Mouse (Mus musculus) heart, embryonic 15.5 days (tissue): ENCODE data around the gene Defb19. TPM values are rescaled to one million over a fixed set of nuclear protein-coding genes. Genes with fewer than 3 reads are reported as not detected.

Source experiments
- ATAC-seq: fragments of 200-750 bp; cut with Nextera tagmentation; replicated peaks from 2 replicates; pipeline ENCODE4 v1.8.0; 2017; ENCODE audit warnings: low read depth, moderate TSS enrichment; ENCODE audit not compliant: insufficient number of reproducible peaks, insufficient read depth, low FRiP score
- H3K27ac ChIP-seq: fragments of 300-500 bp; sonication (generic); 2 replicates; pipeline ENCODE4 v1.5.1; 2015; ENCODE audit warnings: mild to moderate bottlenecking, inconsistent platforms
- H3K27me3 ChIP-seq: fragments of 300-500 bp; sonication (generic); 2 replicates; pipeline ENCODE4 v1.6.1; 2015; ENCODE audit warnings: inconsistent platforms
- H3K36me3 ChIP-seq: fragments of 300-500 bp; sonication (generic); 2 replicates; pipeline ENCODE4 v1.6.1; 2015; ENCODE audit warnings: mild to moderate bottlenecking, inconsistent platforms
- H3K4me1 ChIP-seq: fragments of 300-500 bp; sonication (generic); replicated peaks from 2 replicates; pipeline ENCODE4 v1.6.1; 2015; ENCODE audit warnings: inconsistent platforms
- H3K4me2 ChIP-seq: fragments of 300-500 bp; sonication (generic); 2 replicates; pipeline ENCODE4 v1.6.1; 2015; ENCODE audit warnings: inconsistent platforms, mild to moderate bottlenecking, moderate library complexity
- H3K4me3 ChIP-seq: fragments of 300-500 bp; sonication (generic); 2 replicates; pipeline ENCODE4 v1.5.1; 2015; ENCODE audit warnings: mild to moderate bottlenecking, inconsistent platforms
- H3K9ac ChIP-seq: fragments of 300-500 bp; sonication (generic); 2 replicates; pipeline ENCODE4 v1.6.1; 2015; ENCODE audit warnings: mild to moderate bottlenecking, inconsistent platforms
- H3K9me3 ChIP-seq: fragments of 300-500 bp; sonication (generic); replicated peaks from 2 replicates; pipeline ENCODE4 v1.6.1; 2016; ENCODE audit warnings: inconsistent platforms
- WGBS: fragments of 180-500 bp; shearing (Covaris S2); methylation state at CpG from one replicate; pipeline ENCODE4 v1.1.7; 2015; ENCODE audit warnings: mixed read lengths; 5-methylcytosine and 5-hydroxymethylcytosine counted together
- polyA plus RNA-seq: library from polyadenylated mRNA; unstranded; fragments of >200 nt; fragmentation: Nextera tagmentation; extraction: Ambion mirVana; gene quantifications from 2 replicates; pipeline ENCODE4 v1.2.1, GENCODE M21; 2015

Defb19 gene
- polyA plus RNA-seq, 1 experiment from 2014 or later: 0.88 TPM

- H3K27me3 ChIP-seq: no peaks in the 10 kb centered on the region
- H3K4me3 ChIP-seq: no peak overlapping the region
- WGBS: 55% methylated on average over 11 of the region's 11 CpGs
Observed at GRCm38 (mm10) chr2:152580612-152581011, 500 bp upstream of the Defb19 start.

GRCm38 (mm10) chr2:152573484-152573883 is 6.6 kb downstream of the Defb19 start:
- no peaks in the 10 kb centered on the region for H3K4me1 ChIP-seq
- WGBS: 68% methylated on average over 8 of the region's 8 CpGs
- H3K9me3 ChIP-seq: no peaks in the 10 kb centered on the region
- H3K27me3 ChIP-seq: 0 out of 2 replicates have a peak, but pooled peaks cover 4% of the 10 kb centered on the region
- no peak for ATAC-seq
- no peak overlapping the region for H3K27ac ChIP-seq
- H3K9ac ChIP-seq: no peak overlapping the region
- H3K4me2 ChIP-seq: no peak overlapping the region
- H3K4me3 ChIP-seq: no peak overlapping the region
- H3K36me3 ChIP-seq: no peaks in the 10 kb centered on the region

More at GRCm38 (mm10) chr2:152580612-152581011, 500 bp upstream of the Defb19 start:
- no peak for ATAC-seq
- Histone ChIP-seq H3K4me2 (no peak overlapping the region), H3K36me3 (no peaks in the 10 kb centered on the region), H3K4me1 (peaks cover 9% of the 10 kb centered on the region), H3K27ac (no peak overlapping the region), H3K9me3 (no peaks in the 10 kb centered on the region), H3K9ac (no peak overlapping the region)

GRCm38 (mm10) chr2:152572114-152572794 is 7.9 kb downstream of the Defb19 start, which contains the start of gene Defb21:
Defb21 (plus strand) TSS chr2:152572744.
- Histone ChIP-seq H3K9me3 (no peaks in the 10 kb centered on the region), H3K36me3 (no peaks in the 10 kb centered on the region), H3K4me3 (no peak within 1 kb of the TSS), H3K27ac (no peak within 1 kb of the TSS), H3K9ac (no peak within 1 kb of the TSS), H3K4me2 (no peak within 1 kb of the TSS), H3K27me3 (0 out of 2 replicates have a peak, but pooled peaks cover 4% of the 10 kb centered on the region), H3K4me1 (no peaks in the 10 kb centered on the region)
- ATAC-seq: no peak
- WGBS: 56% methylated on average over 11 of the region's 11 CpGs

- Histone ChIP-seq H3K4me3 (no peak overlapping the region), H3K27me3 (0 out of 2 replicates have a peak, but pooled peaks cover 4% of the 10 kb centered on the region), H3K4me1 (no peaks in the 10 kb centered on the region), H3K27ac (no peak overlapping the region), H3K4me2 (no peak overlapping the region), H3K9ac (no peak overlapping the region), H3K9me3 (no peaks in the 10 kb centered on the region), H3K36me3 (no peaks in the 10 kb centered on the region)
- ATAC-seq: no peak
- 72% methylated on average over 6 of the region's 6 CpGs for WGBS
Observed at GRCm38 (mm10) chr2:152570313-152570712, 9.8 kb downstream of the Defb19 start.

GRCm38 (mm10) chr2:152569881-152570280 is 10.2 kb downstream of the Defb19 start:
- ATAC-seq: no peak
- WGBS: 66% methylated on average over 4 of the region's 4 CpGs

GRCm38 (mm10) chr2:152569038-152569437 is 11.1 kb downstream of the Defb19 start, which contains the start of gene Gm17416:
Gm17416 (plus strand) TSS chr2:152569338.
- no peak for ATAC-seq
- no peak within 1 kb of the TSS for H3K4me2 ChIP-seq
- H3K4me3 ChIP-seq: no peak within 1 kb of the TSS
- 89% methylated on average over 5 of the region's 5 CpGs for WGBS
- no peaks in the 10 kb centered on the region for H3K9me3 ChIP-seq
- no peaks in the 10 kb centered on the region for H3K36me3 ChIP-seq
- no peak within 1 kb of the TSS for H3K27ac ChIP-seq
- no peak within 1 kb of the TSS for H3K9ac ChIP-seq
- H3K4me1 ChIP-seq: no peaks in the 10 kb centered on the region
- H3K27me3 ChIP-seq: 0 out of 2 replicates have a peak, but pooled peaks cover 4% of the 10 kb centered on the region

More at GRCm38 (mm10) chr2:152569881-152570280, 10.2 kb downstream of the Defb19 start:
- Histone ChIP-seq H3K36me3 (no peaks in the 10 kb centered on the region), H3K9ac (no peak overlapping the region), H3K27ac (no peak overlapping the region), H3K4me3 (no peak overlapping the region), H3K4me2 (no peak overlapping the region), H3K9me3 (no peaks in the 10 kb centered on the region), H3K4me1 (no peaks in the 10 kb centered on the region), H3K27me3 (0 out of 2 replicates have a peak, but pooled peaks cover 4% of the 10 kb centered on the region)

GRCm38 (mm10) chr2:152556655-152557054 is 23.5 kb downstream of the Defb19 start:
- ATAC-seq: no peak
- no peaks in the 10 kb centered on the region for H3K27me3 ChIP-seq
- 82% methylated on average over 7 of the region's 7 CpGs for WGBS
- H3K36me3 ChIP-seq: no peaks in the 10 kb centered on the region
- no peak overlapping the region for H3K4me3 ChIP-seq
- no peak overlapping the region for H3K9ac ChIP-seq
- H3K4me1 ChIP-seq: 0 out of 2 replicates have a peak, but pooled peaks cover 3% of the 10 kb centered on the region
- no peaks in the 10 kb centered on the region for H3K9me3 ChIP-seq
- H3K4me2 ChIP-seq: no peak overlapping the region
- H3K27ac ChIP-seq: no peak overlapping the region

GRCm38 (mm10) chr2:152553774-152554423 is 26.2 kb downstream of the Defb19 start:
- no peak overlapping the region for H3K4me3 ChIP-seq
- H3K4me2 ChIP-seq: peak overlapping the region; percentile 41
- H3K27me3 ChIP-seq: no peaks in the 10 kb centered on the region
- H3K27ac ChIP-seq: no peak overlapping the region
- H3K4me1 ChIP-seq: 0 out of 2 replicates have a peak, but pooled peaks cover 3% of the 10 kb centered on the region
- no peak for ATAC-seq
- H3K9ac ChIP-seq: no peak overlapping the region
- WGBS: 11% methylated on average over 16 of the region's 16 CpGs
- no peaks in the 10 kb centered on the region for H3K36me3 ChIP-seq
- no peaks in the 10 kb centered on the region for H3K9me3 ChIP-seq

GRCm38 (mm10) chr2:152548124-152548523 is 32.0 kb downstream of the Defb19 start:
- WGBS: 73% methylated on average over 5 of the region's 5 CpGs
- H3K9ac ChIP-seq: no peak overlapping the region

GRCm38 (mm10) chr2:152544691-152545090 is 35.4 kb downstream of the Defb19 start:
- Histone ChIP-seq H3K9ac (no peak overlapping the region), H3K4me3 (no peak overlapping the region), H3K27ac (no peak overlapping the region), H3K27me3 (no peaks in the 10 kb centered on the region), H3K4me2 (no peak overlapping the region), H3K4me1 (0 out of 2 replicates have a peak, but pooled peaks cover 3% of the 10 kb centered on the region), H3K9me3 (no peaks in the 10 kb centered on the region), H3K36me3 (no peaks in the 10 kb centered on the region)
- no peak for ATAC-seq
- 20% methylated on average over 4 of the region's 4 CpGs for WGBS

More at GRCm38 (mm10) chr2:152548124-152548523, 32.0 kb downstream of the Defb19 start:
- Histone ChIP-seq H3K4me2 (no peak overlapping the region), H3K27me3 (no peaks in the 10 kb centered on the region), H3K4me1 (0 out of 2 replicates have a peak, but pooled peaks cover 3% of the 10 kb centered on the region), H3K9me3 (no peaks in the 10 kb centered on the region), H3K27ac (no peak overlapping the region), H3K36me3 (no peaks in the 10 kb centered on the region), H3K4me3 (no peak overlapping the region)
- ATAC-seq: no peak

GRCm38 (mm10) chr2:152543478-152543877 is 36.6 kb downstream of the Defb19 start:
- 48% methylated on average over 4 of the region's 4 CpGs for WGBS
- Histone ChIP-seq H3K27me3 (no peaks in the 10 kb centered on the region), H3K4me1 (0 out of 2 replicates have a peak, but pooled peaks cover 3% of the 10 kb centered on the region), H3K27ac (no peak overlapping the region), H3K4me2 (no peak overlapping the region), H3K4me3 (no peak overlapping the region), H3K9me3 (no peaks in the 10 kb centered on the region), H3K36me3 (no peaks in the 10 kb centered on the region), H3K9ac (no peak overlapping the region)
- ATAC-seq: no peak
